Mouse (Mus musculus): Measurements from ENCODE around the gene B430305J03Rik.

B430305J03Rik gene

DNA sequence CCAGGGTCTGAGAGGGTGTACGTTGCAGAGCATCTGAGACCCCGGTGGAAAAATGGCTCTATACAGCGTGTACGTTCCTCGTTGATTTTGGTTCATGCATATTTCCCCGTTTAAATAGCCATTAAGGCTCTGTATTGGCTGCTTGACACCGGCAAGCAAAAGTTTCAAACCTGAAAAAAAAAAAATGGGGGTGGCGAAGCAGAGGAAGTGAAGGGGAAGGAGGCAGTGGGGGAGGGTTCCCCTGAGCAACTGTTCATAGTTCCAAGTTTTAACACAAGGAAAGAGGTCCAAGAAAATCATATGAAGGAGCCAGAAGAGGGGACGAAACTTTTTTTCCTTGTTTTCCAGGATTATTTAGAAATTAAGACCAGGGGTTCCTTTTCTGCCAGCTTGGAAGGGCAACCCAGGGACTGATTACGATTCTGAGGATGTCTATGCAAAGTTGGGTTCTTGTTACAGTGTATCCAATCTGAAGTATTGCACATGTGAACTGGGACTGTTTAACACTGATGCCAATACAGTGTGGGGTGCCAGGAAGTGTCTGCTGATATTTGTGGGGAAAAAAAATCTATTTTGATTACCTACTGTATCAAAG is at the start of gene B430305J03Rik:
B430305J03Rik (minus strand) TSS at position 173 of the 595 bp plus-strand sequence.
- DNase-seq (ENCODE audit: extremely low spot score, low spot score) = no peak

- no peak for DNase-seq (ENCODE audit: extremely low spot score, low spot score)
Observed at GRCm38 (mm10) chr3:61409683-61410082, 43.9 kb upstream of the B430305J03Rik start.

GRCm38 (mm10) chr3:61406921-61407320 is 41.2 kb upstream of the B430305J03Rik start:
- no peak for DNase-seq (ENCODE audit: extremely low spot score, low spot score)

DNA sequence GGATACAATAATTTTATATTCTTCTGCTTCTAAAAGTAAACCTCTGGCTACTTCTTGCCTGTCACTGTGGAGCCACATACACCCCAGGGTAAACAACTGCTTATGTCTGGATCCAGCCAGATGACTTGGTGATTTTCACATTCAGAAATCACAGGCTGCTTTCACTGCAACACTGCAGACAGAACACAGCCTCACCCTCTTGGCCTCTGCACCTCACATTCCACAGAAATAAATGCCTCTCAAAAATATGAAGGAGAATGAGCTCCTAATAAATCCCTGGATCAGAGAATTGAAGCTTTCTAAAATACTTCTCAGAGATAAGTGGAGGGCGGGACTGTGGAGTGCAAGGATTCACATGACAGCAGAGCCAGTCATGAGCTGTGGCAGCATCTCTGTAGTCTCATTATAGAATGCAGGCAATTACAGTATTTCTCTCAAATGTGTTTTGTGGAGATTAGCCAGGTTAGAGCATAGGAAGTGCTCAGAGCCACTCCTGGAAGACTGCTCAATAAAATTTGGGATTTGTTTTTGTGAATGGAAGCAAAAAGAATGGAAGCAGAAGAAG is 35.2 kb upstream of the B430305J03Rik start:
- no peak for DNase-seq (ENCODE audit: extremely low spot score, low spot score)

- DNase-seq (ENCODE audit: extremely low spot score, low spot score) = no peak
Observed at GRCm38 (mm10) chr3:61396728-61397127, 31.0 kb upstream of the B430305J03Rik start.

DNA sequence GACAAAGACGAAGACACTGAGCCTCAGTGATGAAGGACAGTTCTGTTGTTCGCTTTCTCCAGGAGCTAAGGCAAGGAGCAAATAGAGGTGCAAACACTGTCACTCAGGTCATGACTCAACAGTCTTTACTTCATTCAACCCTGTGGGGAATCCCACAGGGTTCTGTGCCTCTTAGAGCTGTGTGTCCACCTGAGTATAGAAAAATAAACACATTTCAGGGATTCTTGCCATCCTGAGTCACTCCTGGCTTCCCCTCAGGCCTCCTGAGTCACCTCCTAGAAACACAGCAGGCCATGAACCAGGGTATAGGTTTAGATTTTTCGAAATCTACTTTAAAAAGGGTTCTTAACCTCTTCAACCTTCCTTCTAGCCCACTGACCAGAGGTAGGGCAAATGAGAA is 29.6 kb upstream of the B430305J03Rik start:
- no peak for DNase-seq (ENCODE audit: extremely low spot score, low spot score)

DNA sequence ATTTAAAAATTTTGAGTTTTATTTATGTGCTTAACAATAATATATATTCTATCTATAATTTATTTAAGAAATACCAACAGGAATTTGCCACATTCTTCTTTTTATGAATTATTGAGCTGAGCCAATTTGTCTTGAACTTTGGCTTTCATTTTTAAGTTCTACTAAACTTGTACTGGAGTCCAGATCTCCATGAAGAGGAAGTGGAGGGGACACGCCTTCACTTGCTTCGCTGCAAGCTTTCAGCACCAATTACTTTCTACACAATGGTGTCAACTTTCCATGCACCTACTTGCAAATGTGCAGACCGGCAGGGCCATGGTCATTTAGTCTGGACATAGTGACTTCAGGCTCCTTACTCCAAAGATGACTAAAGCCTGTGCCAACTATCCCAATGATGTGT is 27.8 kb upstream of the B430305J03Rik start:
- no peak for DNase-seq (ENCODE audit: extremely low spot score, low spot score)

DNA sequence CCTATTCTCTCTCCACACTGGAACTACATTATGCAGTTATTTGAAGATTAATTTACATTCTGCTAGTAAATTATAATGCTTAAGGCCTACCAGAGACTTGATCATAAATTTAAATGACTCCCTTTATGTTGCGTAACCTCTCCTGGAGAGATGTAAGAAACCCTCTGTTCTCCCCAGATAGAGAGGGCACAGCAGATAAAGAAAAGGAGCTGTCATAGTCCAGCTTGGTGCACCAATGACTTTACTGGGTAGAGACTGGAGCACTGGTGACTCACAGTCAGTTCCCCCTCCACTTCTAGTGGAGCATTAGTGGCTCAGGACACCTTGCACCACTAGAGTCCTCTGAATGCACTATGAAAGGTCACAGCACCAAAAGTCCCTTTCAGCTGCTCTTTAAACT is 27.1 kb upstream of the B430305J03Rik start:
- DNase-seq (ENCODE audit: extremely low spot score, low spot score) = no peak

DNA sequence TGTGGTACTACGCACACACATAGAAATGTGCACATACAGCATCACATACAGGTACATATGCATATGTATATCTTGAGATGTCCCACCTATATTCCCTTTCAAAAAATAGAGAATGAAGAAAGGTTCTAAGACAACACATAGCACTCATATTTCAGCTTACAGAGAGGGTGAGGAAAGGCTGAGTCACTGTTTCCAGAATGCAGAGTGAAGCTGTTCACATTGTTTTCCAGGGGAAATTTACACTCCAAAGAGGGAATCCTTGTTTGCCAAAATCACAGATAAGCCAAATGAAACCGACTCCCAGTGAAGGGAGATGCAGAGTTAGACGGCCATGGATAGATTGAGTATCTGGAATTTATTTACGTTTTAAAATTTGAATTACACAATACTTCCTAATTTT is 25.8 kb upstream of the B430305J03Rik start:
- no peak for DNase-seq (ENCODE audit: extremely low spot score, low spot score)

DNA sequence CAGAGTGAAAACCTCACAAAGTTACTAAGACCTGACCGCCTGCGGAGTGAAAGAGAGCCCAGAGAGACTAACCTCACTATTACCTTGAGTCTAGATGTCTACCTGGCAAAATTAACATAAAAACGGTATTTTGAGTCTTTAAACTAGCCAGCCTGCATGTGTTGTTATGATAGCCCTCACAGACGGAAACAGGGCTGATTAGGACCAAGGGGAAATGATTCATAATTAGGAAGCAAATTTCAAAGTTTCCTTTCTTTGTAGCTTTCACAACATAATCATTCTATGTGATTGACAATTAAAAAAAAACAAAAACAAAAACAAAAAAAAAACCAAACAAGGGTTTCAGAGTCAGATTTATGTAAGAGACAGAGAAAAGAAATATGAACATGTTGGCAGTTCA is 20.6 kb upstream of the B430305J03Rik start:
- DNase-seq (ENCODE audit: extremely low spot score, low spot score) = no peak

- no peak for DNase-seq (ENCODE audit: extremely low spot score, low spot score)
Observed at GRCm38 (mm10) chr3:61376001-61376400, 10.2 kb upstream of the B430305J03Rik start.

GRCm38 (mm10) chr3:61368446-61368845 is 2.7 kb upstream of the B430305J03Rik start:
- DNase-seq (ENCODE audit: extremely low spot score, low spot score) = no peak

DNA sequence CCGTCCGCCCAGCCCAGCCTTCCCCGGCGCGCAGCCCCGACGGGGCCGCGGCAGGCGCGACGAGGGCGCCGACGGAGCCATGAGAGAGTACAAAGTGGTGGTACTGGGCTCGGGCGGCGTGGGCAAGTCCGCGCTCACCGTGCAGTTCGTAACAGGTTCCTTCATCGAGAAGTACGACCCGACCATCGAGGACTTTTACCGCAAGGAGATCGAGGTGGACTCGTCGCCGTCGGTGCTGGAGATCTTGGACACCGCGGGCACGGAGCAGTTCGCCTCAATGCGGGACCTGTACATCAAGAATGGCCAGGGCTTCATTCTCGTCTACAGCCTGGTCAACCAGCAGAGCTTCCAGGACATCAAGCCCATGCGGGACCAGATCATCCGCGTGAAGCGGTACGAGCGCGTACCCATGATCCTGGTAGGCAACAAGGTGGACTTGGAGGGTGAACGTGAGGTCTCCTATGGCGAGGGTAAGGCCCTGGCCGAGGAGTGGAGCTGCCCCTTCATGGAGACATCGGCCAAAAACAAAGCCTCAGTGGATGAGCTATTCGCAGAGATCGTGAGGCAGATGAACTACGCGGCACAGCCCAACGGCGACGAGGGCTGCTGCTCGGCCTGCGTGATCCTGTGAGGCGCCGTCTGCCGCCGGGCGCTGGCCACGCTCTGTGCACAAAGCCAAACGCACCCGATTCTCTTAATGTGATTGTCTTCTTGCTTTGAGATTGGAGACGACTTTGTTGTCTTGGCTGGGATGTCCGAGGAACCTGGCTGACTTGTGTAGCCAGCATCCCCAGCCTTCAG is 573 bp downstream of the B430305J03Rik start:
- peak; percentile 66 for DNase-seq (ENCODE audit: extremely low spot score, low spot score)

GRCm38 (mm10) chr3:61364661-61364977 is 1.1 kb downstream of the B430305J03Rik start:
- DNase-seq (ENCODE audit: extremely low spot score, low spot score) = no peak

DNA sequence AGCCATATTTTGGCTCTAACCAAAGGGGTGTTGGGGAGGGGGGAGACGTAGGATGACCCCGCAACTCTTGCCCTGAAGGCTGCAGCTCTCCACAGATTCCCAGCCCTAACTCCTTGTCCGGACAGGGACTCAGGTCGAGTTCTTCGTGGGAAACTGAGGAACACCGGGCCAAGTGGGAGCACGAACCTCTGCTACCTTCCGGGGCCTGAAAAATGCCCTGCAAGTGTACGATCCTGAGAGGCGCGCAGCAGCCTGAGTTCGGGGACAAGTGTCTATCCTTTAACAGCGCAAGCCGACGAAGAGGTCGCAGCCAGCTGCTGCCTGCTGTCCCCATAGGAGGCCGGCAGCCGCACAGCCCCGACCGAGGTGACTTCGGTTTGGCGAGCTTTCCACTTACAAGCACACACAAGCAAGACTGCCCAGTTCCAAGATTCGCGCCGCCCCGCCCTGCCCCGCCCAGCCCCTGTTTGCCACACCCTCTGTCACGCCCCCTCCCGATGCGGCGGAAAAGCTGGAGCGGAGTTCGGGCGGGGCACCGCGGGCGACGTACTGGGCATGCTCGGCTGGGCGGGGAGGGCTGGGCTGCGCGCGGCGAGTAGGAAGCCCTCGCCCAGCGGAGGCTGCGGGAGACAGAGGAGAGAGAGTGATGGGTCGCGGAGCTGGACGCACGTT is 1.6 kb downstream of the B430305J03Rik start:
- peak; percentile 96 for DNase-seq (ENCODE audit: extremely low spot score, low spot score)

DNA sequence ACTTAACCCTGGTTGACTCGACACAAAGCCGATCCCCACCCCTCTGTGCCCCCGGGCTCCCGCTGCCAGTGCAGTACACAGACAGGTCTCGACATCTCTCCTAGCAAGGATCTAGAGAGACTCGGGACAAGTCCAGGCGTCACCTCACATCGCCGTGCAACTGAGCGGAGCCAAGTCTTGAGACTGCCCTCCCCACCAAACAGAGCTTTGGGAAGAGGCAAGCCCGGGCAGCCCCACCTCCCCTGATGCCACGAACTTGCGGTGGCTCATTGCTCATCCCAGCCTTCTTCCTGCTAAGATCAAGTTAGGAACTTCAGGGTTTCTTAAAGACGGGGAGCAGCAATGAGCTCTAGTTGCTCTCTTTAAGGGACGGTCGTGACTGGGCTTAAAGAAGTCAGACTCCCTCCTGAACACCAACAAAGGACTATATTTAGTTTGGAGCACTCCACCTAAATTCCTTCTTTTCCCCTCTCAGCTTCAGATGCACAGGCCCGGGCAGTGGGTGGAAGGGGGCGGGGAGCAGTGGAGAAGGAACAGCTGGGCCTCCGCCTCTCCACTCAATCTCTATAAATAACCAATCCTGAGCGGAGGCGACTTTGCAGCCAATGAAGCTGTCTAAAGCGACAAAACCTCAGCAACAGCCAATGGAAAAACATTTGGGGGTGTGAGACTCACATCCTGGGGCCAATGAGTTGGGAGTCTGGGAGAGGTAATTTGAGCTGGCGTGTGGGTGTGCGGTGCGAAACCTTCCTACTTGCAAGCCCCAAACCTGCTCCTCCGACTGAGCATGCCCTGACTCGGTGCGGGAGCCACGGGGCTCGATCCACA is 2.4 kb downstream of the B430305J03Rik start:
- DNase-seq (ENCODE audit: extremely low spot score, low spot score) = peak; percentile 88

DNA sequence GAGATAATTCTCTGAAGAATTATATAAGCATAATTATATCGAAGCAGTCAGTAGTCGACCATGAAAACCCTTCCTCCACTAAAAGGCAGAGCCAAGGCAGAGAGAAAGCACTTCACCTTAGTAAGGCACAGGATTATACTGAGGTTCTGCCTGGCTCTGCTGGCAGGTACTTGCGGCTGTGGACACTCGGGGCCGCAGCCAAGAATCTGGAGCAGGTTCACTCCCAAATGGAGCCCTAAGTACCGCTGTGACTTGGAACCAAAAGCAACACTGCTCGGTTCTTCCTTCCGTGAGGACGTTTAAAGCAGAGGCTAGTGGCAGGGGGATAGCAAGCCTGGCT is 3.0 kb downstream of the B430305J03Rik start:
- DNase-seq (ENCODE audit: extremely low spot score, low spot score) = no peak

DNA sequence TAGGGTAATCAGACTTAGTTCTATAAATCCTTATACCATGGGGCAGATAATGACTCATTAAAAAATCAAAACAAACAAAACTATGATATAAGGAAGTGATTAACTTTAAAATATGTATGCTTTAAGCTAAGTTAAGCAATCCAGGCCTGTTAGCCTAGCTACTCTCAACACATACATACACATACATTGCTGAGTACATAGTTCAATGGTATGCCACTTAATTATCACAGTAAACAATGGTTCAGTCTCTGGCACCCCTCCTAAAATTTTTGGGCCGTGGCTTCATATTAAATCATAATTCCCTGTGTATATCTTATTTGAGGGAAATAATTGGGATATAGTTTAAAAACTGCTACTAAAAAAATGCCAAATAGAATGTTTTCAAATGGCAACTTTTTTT is 4.4 kb downstream of the B430305J03Rik start, which contains the start of gene Rap2b:
Rap2b (plus strand) TSS at position 301 of the 400 bp plus-strand sequence.
- no peak for DNase-seq (ENCODE audit: extremely low spot score, low spot score)

DNA sequence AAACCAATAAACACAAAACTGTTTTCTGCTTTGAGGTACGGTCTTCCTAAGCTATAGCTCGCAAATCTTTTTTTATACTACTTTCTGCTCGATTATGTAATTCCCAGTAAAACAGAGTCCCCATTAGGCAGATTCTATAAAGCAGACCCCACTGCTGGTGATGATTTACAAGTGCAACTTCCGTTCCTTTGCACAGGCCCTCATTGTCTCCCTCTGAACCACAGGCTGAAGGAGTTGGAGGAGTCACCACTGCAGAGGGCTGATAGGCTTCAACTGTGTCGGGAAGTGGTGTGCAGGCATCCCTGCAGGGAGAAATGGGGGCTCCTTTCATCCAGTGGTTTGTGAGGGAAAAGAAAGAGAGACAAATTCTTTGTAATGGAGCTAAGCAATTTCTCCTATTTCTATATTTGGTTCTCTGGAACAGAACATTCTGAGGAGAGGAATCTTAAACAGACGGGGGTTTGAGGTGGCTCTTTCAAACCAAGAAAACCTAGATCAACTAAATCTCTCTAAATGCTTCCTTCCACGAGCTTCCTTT is 6.9 kb downstream of the B430305J03Rik start:
- no peak for DNase-seq (ENCODE audit: extremely low spot score, low spot score)

DNA sequence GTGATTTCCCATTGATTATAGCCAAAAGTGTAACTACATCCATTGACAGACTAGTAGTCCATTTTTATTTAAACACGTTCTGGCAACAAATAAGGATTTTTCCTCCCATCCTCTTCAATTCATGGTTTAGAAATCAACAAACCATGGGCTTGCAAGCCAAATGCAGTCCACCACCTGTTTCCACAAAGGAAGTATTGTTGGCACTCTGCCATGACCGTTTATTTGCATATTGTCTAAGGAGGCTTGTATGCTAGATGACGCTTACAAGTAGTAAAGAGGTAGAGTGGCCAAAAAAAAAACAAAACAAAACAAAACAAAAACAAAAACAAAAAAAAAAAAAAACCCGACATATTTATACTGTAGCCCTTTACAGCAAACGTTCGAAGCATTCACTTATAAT is 7.6 kb downstream of the B430305J03Rik start:
- DNase-seq (ENCODE audit: extremely low spot score, low spot score) = no peak

DNA sequence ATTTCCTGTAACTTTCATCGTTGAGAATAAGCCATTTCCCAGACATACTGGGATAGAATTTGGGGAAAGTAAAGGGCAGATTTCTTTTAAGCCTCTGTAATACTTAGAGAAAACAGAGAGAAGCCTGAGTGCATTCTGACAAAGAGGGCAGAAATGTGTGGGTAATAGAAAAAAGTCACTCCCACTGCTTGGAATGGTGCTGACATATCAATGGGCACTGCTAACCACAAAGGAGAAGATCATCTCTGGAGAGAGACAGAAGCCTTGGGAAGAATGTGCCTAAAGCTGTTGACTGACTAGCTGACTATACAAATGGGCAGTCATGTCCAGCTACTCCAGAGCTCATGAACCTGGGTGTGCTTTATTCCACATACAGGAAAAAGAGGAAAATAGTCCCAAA is 10.3 kb downstream of the B430305J03Rik start:
- no peak for DNase-seq (ENCODE audit: extremely low spot score, low spot score)
